Mouse (Mus musculus): ENCODE results near the gene Loxl4. TPM values are rescaled to one million over a fixed set of nuclear protein-coding genes. Genes with fewer than 3 reads are reported as not detected.

Loxl4 gene
- under 1 TPM in 1 of 2 experiments, not detected in 1; 0.32 TPM for total RNA-seq (2021)
- long read RNA-seq, experiment 1, result 0 reads
- long read RNA-seq, experiment 2, result 0 reads

DNA sequence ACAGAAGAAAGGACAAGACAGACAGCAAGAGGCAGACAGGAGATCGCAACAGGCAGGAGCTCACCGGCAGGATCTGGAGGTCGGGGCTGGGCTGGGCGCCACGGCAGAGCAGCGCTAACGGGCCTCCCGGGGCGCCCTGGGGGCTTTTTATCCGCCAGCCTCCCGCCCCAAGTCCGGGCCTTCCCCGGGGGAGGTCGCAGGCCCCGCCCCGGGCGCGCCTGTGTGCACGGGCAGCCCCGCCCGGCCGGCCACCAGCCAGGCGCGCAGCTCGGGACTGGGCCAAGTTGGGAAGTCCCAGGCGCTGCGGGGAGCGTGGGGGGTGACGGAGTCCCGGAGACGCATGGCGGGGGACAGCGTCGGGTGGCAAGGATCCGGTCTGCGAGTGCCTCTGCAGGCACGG is at the start of gene Loxl4:
TSS of gene Loxl4 (minus strand) at position 160 of the 400 bp plus-strand sequence.
- no peak for DNase-seq (ENCODE audit: low spot score in 2 of 2)

DNA sequence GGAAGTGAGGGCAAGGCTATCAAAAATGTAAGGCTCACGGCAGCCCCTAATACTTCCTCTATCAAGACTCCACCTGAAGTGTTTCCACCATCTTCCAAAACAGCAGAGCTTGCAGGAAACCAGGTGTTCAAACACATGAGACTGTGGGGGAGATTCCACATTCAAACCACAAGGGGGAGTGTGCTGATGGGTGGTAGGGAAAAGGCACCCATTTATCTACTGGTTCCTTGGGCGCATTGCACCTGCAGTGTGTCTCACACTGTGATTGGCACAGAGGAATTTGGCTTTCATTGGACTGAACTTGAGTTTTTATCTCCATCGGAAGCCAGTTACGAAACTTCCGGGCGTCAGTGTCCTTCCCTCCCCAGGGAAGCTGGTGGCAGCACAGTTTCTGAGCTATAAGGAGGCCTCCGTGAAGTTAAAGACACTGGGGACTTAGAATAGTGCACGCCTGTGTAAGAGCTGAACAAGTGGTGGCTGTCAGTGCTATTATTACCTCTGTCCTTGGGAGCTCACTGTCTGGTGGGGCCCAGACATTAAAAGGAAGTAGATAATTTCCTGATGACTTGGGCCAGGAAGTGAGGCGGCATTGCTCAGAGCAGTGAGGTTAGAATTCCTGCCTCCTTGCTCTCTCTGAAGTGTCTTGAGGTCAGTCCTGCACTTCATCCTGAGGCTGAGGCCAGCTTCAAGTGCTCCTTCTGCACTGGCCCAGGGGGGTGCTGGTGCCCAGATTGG is 49.0 kb upstream of the Loxl4 start:
- DNase-seq (ENCODE audit: low spot score in 2 of 2), result no peak

GRCm38 (mm10) chr19:42660244-42660565 is 47.6 kb upstream of the Loxl4 start:
- no peak for DNase-seq (ENCODE audit: low spot score in 2 of 2)

DNA sequence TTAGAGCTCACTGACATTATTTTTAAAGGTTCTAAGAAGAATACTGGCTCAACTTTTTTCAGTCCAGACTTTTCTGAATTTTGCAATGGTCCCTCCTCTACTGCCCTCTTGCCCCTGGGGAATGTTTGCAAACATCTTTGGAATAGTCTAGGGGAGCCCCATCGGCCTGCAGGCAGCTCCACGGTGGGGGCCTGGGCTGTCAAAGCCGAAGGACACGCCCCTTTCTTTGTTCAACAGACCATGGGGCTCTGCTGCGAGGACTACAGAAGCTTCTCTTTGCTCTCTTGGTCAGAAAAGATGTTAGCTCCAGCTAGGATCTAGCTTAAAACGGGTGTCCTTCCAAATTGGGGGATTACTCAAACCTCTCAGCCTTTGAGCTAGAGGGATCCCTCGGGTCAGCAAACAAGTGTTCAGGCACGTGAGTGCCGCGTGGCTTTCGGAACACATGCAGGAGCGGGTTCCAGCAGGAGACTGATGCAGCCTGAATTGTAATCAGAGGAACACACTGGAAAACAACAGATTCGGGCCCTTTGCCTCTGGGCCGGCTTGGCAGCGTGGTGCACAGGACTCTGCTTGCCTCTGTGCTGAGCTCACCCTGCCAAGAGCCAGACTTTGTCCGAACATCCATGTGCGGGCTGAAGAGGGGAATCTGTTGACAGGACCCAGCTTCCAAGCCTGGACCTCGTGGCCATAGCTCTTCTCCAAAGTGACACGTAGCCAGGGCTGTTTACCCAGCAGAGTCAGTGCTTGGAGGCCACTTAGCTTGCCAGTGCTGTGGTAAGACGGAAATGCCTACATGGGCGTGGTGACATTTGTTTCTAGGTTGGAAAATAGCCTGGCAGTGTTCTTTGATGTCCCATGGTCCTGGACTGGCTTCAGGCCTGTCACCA is 47.0 kb upstream of the Loxl4 start:
- DNase-seq (ENCODE audit: low spot score in 2 of 2), result peak; percentile 57 to 78

DNA sequence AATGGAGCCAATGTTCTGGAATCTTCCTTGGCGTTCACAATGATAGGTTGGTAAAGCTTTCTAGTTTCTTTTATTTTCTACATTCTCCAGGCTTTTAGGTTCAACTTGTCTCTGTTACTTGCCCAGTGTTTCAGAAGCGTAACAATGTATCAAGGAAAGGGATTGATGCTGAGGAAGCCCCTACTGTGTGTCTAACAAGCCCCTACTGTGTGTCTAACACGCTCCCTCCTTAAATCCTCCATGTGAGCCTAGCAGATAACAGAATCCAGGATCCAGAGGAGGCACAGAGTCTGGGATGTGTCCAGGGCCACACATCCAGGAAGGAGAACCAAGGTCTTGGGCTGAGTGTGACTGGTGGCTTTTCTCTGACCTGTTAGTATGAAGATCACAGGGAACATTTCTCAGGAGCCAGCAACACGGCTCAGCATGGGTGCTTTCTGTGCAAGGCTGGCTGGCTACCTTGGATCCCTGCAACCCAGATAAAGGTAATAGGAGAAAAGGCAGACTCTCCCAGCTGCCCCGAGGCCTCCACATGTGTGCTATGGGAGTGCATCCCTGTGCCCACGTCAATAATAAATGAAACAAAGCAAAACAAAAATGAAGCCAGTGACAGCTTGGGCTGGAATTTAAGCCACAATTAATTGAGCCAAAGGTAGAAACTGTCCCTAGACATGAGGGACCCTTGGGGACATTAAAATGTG is 46.0 kb upstream of the Loxl4 start:
- no peak for DNase-seq (ENCODE audit: low spot score in 2 of 2)

- DNase-seq (ENCODE audit: low spot score in 2 of 2), result peak; percentile 41 to 52
Observed at GRCm38 (mm10) chr19:42657769-42658168, 45.2 kb upstream of the Loxl4 start.

DNA sequence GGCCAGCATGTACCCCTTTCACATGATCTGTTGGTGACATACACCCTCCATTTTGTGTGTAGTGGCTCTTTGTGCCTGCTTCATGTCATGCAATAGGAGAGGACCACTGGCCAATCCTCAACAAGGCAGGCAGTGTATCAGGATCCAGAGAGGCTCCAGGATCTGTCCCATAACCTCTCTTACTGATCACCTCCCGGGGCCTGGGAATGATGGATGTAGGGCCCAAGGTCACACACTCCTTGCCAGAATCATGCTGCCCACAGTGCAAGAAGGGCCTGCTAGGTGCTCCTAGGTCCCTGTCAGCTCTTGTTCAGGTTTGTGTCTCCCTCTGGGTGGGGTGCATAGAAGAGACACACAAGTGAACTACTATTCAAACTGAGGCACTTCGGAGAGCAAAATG is 44.7 kb upstream of the Loxl4 start:
- DNase-seq (ENCODE audit: low spot score in 2 of 2), result no peak

DNA sequence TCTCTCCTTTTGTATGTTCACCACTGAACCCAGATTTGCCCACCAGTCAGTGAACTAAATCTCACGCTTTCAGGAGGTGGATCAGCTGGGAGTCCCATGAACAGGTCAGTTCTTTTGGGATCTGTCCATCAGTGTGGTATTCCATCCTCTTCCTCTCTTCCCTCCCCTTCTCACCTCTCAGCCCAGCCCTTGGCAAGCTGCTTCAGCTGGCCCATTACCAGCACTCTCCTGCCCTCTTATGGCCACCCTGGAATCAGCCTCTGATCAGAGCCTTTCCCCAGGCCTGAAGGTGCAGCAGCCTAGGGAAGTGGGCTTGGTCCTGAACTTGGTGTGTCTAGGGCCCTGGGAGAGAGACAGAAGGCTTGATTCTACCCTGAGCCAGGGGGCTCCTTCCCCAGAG is 42.4 kb upstream of the Loxl4 start:
- DNase-seq (ENCODE audit: low spot score in 2 of 2), result peak; percentile 56 to 57

- peak in 1 of 2 experiments; percentile 0 for DNase-seq (ENCODE audit: low spot score in 2 of 2)
Observed at GRCm38 (mm10) chr19:42653091-42653490, 40.5 kb upstream of the Loxl4 start.

GRCm38 (mm10) chr19:42652425-42652824 is 39.8 kb upstream of the Loxl4 start:
- peak in 1 of 2 experiments; percentile 0 for DNase-seq (ENCODE audit: low spot score in 2 of 2)

- DNase-seq (ENCODE audit: low spot score in 2 of 2), result no peak
Observed at GRCm38 (mm10) chr19:42640211-42640610, 27.6 kb upstream of the Loxl4 start.

- DNase-seq (ENCODE audit: low spot score in 2 of 2), result no peak
Observed at GRCm38 (mm10) chr19:42639544-42639943, 26.9 kb upstream of the Loxl4 start.

- DNase-seq (ENCODE audit: low spot score in 2 of 2), result no peak
Observed at GRCm38 (mm10) chr19:42638604-42639481, 26.2 kb upstream of the Loxl4 start.

- no peak for DNase-seq (ENCODE audit: low spot score in 2 of 2)
Observed at GRCm38 (mm10) chr19:42636631-42637030, 24.0 kb upstream of the Loxl4 start.

DNA sequence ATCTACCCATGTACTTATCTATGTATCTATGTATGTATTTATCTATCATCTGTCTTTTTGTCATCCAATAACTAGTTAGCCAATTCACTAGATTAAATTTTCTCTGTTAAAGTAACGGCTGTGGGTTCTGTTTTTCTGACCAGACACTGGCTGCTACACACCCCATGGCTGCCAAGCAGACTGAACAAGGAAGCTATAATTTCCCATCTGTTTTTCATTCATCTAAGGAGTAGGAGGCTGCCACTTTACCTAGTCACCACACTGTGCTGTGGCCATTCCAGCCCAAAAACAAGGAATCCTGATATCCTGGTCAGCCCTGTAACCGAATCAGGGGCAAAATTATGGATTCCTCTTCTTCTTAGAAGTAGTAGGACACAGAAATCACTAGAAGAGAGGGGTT is 21.0 kb upstream of the Loxl4 start:
- DNase-seq (ENCODE audit: low spot score in 2 of 2), result no peak

GRCm38 (mm10) chr19:42632301-42632700 is 19.7 kb upstream of the Loxl4 start:
- DNase-seq (ENCODE audit: low spot score in 2 of 2), result no peak

- DNase-seq (ENCODE audit: low spot score in 2 of 2), result no peak
Observed at GRCm38 (mm10) chr19:42631541-42631961, 18.9 kb upstream of the Loxl4 start.

DNA sequence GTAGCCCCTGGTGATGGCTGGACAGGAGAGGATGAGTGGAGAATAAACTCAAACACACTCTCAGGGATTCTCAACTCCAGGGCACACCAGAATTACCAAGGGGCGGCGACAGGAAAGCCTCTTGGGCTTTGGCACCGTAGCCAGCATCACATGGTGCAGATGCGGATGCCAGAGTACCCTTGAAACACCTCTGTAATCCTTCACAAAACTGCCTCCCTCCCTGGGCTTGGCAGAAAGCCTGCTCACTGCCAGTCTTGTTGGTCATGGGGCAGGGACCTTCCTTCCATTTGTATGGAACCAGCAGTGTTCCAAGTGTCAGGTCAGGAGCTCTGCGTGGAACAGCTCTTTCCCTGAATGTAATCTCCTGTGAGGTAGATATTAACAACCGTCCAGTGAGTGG is 15.5 kb upstream of the Loxl4 start:
- DNase-seq (ENCODE audit: low spot score in 2 of 2), result no peak

DNA sequence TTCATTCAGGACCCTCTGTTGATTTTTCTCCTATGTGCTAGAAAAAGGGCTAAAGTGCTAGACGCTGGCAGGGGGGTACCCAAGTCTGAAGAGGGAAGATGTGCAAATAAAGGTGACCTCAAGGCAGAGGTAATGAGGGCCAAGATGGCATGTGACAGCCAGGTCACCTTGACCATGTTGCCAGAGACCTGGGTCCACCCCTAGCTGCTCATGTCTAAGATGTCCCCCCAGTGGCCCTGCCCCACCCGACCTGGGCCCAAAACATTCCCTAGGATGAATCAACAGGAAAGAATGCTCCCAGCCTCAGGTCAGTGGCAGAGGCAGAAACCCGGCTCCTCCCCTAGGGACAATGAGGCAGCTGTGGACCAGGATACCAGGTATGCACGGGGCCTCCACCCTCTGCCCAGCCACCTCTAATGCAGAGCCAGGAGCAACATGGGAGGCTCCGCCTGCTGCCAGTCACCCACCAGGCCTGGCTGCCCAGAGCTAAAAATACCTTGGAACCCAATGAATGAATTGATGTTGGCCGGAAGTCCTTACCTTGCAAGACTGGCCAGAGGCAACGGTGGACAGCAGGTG is 1.1 kb upstream of the Loxl4 start:
- DNase-seq (ENCODE audit: low spot score in 2 of 2), result no peak

- no peak for DNase-seq (ENCODE audit: low spot score in 2 of 2)
Observed at GRCm38 (mm10) chr19:42613116-42613515, 503 bp upstream of the Loxl4 start.

Measured in layer of hippocampus, postnatal 14 days (tissue).